Mouse (Mus musculus): ENCODE results near the gene Stx8. TPM values are rescaled to one million over a fixed set of nuclear protein-coding genes. Genes with fewer than 3 reads are reported as not detected.
A peak's percentile ranks its signal among the peaks of the same experiment; 100 is the strongest.

Gene Stx8
- polyA plus RNA-seq, 1 experiment from 2014 or later = 51.7 TPM

DNA sequence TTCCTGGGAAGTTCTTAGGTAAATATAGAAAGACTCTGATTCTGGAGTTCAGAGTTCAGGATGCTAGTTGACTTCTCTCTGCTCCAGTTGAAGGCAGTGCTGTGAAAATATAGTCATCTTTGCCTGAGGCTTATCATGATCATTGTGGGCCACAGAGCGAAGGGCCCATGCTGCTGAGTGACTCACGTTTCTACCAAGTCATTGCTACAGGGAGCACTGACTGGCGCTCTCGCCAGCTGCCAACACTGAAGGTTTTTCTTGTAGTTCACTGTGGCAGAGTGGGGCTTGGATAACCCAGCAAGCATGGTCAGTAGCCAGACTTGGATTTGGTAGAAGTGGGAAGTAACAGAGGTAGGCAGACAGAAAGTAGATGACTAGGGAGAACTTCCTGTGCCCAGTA, 85.3 kb downstream of the Stx8 start:
- H3K4me1 ChIP-seq (ENCODE audit: control insufficient read depth, insufficient read depth, low read length) = no peaks in the 10 kb centered on the region; the same call in 1 of the 2 replicates
- whole genome bisulfite sequencing = 66% methylated on average over 4 of the region's 4 CpGs
- no peaks in the 10 kb centered on the region for H3K36me3 ChIP-seq (ENCODE audit: control insufficient read depth, insufficient read depth, low read length)
- no peaks in the 10 kb centered on the region for H3K27me3 ChIP-seq (ENCODE audit: control insufficient read depth, insufficient read depth, low read length)
- peak overlapping the region; percentile 56; the same call in 1 of the 2 replicates for H3K27ac ChIP-seq (ENCODE audit: low read depth, low read length)
- ATAC-seq (ENCODE audit: low FRiP score, low TSS enrichment) = no peak
- H3K9ac ChIP-seq (ENCODE audit: low read depth, low read length) = no peak overlapping the region
- no peaks in the 10 kb centered on the region for H3K9me3 ChIP-seq (ENCODE audit: control insufficient read depth, low read length)
- H3K4me3 ChIP-seq (ENCODE audit: low read length) = no peak overlapping the region
- H3K4me2 ChIP-seq (replicated peaks; ENCODE audit: low read depth, low read length) = no peak overlapping the region

DNA sequence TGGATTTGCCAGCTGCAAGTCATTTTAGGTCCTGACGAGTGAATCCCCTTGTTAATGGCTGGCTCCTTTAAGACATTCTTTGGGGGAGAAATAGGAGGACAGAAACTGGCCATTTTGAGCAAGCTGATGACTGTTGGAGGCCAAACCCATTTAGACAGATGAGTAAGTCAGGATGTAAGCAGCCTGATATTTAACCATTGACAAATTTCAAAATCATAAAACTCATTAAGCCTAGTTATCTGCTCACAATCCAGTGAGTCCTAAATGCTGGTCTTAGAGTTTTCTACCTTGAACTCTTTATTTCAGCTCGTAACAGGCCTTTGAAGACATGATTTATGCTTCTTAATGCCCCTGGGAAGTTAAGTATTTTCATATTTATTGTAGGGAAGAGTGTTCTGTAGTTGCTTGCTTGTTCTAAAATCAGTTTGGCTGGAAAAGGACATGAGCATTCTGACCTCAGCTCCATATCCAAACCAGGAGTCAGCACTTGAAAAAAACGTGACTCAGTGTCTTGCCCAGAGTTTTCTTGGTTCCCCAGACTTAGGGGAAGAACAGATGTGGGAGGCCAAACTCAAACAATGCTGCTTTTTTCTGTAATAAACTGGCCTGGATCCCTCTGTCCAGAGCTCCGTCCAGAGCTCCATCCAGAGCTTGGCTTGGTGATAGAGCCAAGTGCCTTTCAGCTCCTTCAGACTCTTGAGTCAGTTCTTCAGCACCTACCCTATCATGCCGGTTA, 92.6 kb downstream of the Stx8 start:
- 61% methylated on average over 5 of the region's 5 CpGs for WGBS
- no peak overlapping the region; the same call in 1 of the 2 replicates for H3K27ac ChIP-seq (ENCODE audit: low read depth, low read length)

DNA sequence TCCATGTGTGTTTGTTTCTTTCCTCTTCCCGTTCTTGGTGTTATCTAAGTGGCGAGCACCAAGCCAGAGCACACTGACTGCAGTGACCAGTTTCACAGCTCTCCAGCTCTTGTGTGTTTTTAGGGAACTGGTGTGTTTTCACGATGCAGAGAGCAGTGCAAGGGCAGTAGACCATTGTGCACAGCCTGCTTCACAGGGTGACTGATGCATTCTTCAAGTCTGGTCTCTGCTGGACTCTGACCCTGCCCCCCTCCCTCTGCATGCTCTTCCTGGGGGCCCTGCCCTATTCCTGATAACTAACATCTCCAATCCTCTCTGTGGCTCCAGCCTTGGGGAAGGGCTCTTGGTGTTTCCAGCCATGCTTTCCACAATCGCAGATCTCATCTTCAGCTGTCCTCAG, 94.7 kb downstream of the Stx8 start:
- no peak overlapping the region for H3K27ac ChIP-seq (ENCODE audit: low read depth, low read length)
- no peaks in the 10 kb centered on the region for H3K27me3 ChIP-seq (ENCODE audit: control insufficient read depth, insufficient read depth, low read length)
- H3K4me1 ChIP-seq (ENCODE audit: control insufficient read depth, insufficient read depth, low read length) = 0 out of 2 replicates have a peak, but pooled peaks cover 2% of the 10 kb centered on the region
- H3K9ac ChIP-seq (ENCODE audit: low read depth, low read length) = no peak overlapping the region
- no peak for ATAC-seq (ENCODE audit: low FRiP score, low TSS enrichment)
- WGBS = 72% methylated on average over 4 of the region's 4 CpGs
- H3K4me3 ChIP-seq (ENCODE audit: low read length) = no peak overlapping the region
- H3K4me2 ChIP-seq (replicated peaks; ENCODE audit: low read depth, low read length) = no peak overlapping the region
- H3K9me3 ChIP-seq (ENCODE audit: control insufficient read depth, low read length) = no peaks in the 10 kb centered on the region
- no peaks in the 10 kb centered on the region for H3K36me3 ChIP-seq (ENCODE audit: control insufficient read depth, insufficient read depth, low read length)

More for the DNA sequence above, 92.6 kb downstream of the Stx8 start:
- Histone ChIP-seq H3K9me3 (ENCODE audit: control insufficient read depth, low read length) (no peaks in the 10 kb centered on the region), H3K36me3 (ENCODE audit: control insufficient read depth, insufficient read depth, low read length) (no peaks in the 10 kb centered on the region), H3K9ac (ENCODE audit: low read depth, low read length) (no peak overlapping the region), H3K4me2 (replicated peaks; ENCODE audit: low read depth, low read length) (no peak overlapping the region), H3K27me3 (ENCODE audit: control insufficient read depth, insufficient read depth, low read length) (no peaks in the 10 kb centered on the region), H3K4me1 (ENCODE audit: control insufficient read depth, insufficient read depth, low read length) (no peaks in the 10 kb centered on the region), H3K4me3 (ENCODE audit: low read length) (no peak overlapping the region)
- no peak for ATAC-seq (ENCODE audit: low FRiP score, low TSS enrichment)

DNA sequence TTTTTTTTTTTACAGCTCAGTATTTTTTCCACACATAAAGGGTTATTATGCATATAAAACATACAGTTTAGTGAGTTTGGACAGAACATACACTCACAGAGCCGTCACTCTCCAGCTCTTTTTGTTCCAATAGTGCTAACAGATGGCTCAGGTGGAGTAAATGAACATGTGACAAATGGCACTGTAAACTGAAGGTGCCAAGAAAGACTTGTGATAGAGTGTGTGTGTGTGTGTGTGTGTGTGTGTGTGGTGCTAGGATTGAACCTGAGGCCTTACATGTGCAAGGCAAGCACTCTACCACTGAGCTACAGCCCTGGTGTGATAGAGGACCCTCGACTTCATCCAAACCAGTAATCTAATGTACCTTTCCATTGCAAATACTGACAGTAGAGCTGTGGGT, 96.1 kb downstream of the Stx8 start:
- Histone ChIP-seq H3K4me2 (replicated peaks; ENCODE audit: low read depth, low read length) (no peak overlapping the region), H3K27ac (ENCODE audit: low read depth, low read length) (no peak overlapping the region), H3K4me3 (ENCODE audit: low read length) (no peak overlapping the region), H3K27me3 (ENCODE audit: control insufficient read depth, insufficient read depth, low read length) (no peaks in the 10 kb centered on the region), H3K4me1 (ENCODE audit: control insufficient read depth, insufficient read depth, low read length) (0 out of 2 replicates have a peak, but pooled peaks cover 2% of the 10 kb centered on the region), H3K9me3 (ENCODE audit: control insufficient read depth, low read length) (no peaks in the 10 kb centered on the region), H3K9ac (ENCODE audit: low read depth, low read length) (no peak overlapping the region), H3K36me3 (ENCODE audit: control insufficient read depth, insufficient read depth, low read length) (no peaks in the 10 kb centered on the region)
- no peak for ATAC-seq (ENCODE audit: low FRiP score, low TSS enrichment)
- WGBS = 81% methylated on average over 2 of the region's 2 CpGs

DNA sequence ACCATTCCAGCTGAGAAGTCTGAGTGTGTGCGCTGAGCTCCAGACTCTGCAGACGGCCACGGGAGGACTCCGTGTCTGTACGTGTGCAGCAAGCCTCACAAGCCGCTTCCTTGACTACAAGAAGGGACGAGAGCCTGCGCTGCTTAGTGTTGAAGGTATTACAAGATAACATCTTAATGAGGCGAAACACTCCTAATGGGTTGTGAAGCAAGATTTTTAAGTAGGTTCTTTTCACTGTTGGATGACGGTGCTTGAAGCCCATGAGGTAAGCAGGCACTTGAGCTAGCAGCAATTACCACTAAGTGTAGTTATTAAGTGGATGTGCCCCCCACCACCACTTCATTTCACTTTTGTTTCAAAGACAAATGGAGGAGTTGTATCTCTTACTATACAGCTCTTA, 101.8 kb downstream of the Stx8 start:
- Histone ChIP-seq H3K4me3 (ENCODE audit: low read length) (no peak overlapping the region), H3K4me1 (ENCODE audit: control insufficient read depth, insufficient read depth, low read length) (peaks cover 9% of the 10 kb centered on the region; the same call in 1 of the 2 replicates), H3K4me2 (replicated peaks; ENCODE audit: low read depth, low read length) (no peak overlapping the region), H3K27ac (ENCODE audit: low read depth, low read length) (no peak overlapping the region), H3K27me3 (ENCODE audit: control insufficient read depth, insufficient read depth, low read length) (no peaks in the 10 kb centered on the region), H3K9ac (ENCODE audit: low read depth, low read length) (no peak overlapping the region), H3K9me3 (ENCODE audit: control insufficient read depth, low read length) (no peaks in the 10 kb centered on the region), H3K36me3 (ENCODE audit: control insufficient read depth, insufficient read depth, low read length) (no peaks in the 10 kb centered on the region)
- WGBS = 72% methylated on average over 10 of the region's 10 CpGs
- ATAC-seq (ENCODE audit: low FRiP score, low TSS enrichment) = no peak

DNA sequence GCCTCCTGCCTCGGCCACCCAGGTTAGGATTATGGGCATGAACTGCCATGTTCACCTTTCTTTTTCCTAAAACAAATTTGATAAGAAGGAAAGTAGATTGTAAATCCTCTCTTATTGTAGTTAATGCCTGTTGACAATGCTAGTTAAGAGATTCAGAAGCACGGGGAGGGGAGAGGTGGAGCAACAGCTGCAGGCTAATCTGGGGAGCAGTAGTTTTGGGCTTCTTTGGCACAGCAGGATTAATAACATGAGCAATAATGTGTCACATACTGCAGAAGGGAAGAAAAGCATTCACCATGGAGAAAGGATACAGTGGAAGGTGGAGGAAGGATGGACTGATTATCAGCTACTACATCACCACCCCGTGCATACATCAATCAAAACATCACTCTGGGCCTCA, 104.1 kb downstream of the Stx8 start:
- Histone ChIP-seq H3K4me2 (replicated peaks; ENCODE audit: low read depth, low read length) (no peak overlapping the region), H3K4me1 (ENCODE audit: control insufficient read depth, insufficient read depth, low read length) (peaks cover 23% of the 10 kb centered on the region; the same call in 1 of the 2 replicates), H3K9ac (ENCODE audit: low read depth, low read length) (no peak overlapping the region), H3K27me3 (ENCODE audit: control insufficient read depth, insufficient read depth, low read length) (no peaks in the 10 kb centered on the region), H3K9me3 (ENCODE audit: control insufficient read depth, low read length) (no peaks in the 10 kb centered on the region), H3K36me3 (ENCODE audit: control insufficient read depth, insufficient read depth, low read length) (no peaks in the 10 kb centered on the region), H3K27ac (ENCODE audit: low read depth, low read length) (no peak overlapping the region), H3K4me3 (ENCODE audit: low read length) (no peak overlapping the region)
- 80% methylated on average over 3 of the region's 3 CpGs for WGBS
- no peak for ATAC-seq (ENCODE audit: low FRiP score, low TSS enrichment)

DNA sequence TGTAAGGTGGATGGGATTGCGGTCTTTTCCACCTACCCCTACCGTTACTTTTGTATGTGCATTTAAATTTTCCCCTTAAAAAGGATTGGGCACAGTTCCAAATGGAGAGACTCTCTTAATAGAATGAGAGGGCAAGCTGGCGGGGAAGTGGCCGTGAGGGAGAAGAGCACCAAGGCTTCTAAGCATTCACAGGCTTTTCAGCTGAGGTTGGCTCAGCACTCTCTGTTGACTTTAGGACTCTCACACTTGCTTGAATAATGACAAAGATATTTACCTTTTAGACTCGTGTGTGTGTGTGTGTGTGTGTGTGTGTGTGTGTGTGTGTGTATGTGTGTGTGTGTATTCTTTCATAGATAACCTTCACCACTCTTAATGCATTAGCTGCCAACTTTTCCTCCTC, 105.8 kb downstream of the Stx8 start:
- H3K36me3 ChIP-seq (ENCODE audit: control insufficient read depth, insufficient read depth, low read length) = no peaks in the 10 kb centered on the region
- peaks cover 24% of the 10 kb centered on the region; the same call in 1 of the 2 replicates for H3K4me1 ChIP-seq (ENCODE audit: control insufficient read depth, insufficient read depth, low read length)
- H3K9ac ChIP-seq (ENCODE audit: low read depth, low read length) = no peak overlapping the region
- ATAC-seq (ENCODE audit: low FRiP score, low TSS enrichment) = no peak
- no peak overlapping the region; the same call in 1 of the 2 replicates for H3K27ac ChIP-seq (ENCODE audit: low read depth, low read length)
- no peak overlapping the region for H3K4me3 ChIP-seq (ENCODE audit: low read length)
- H3K27me3 ChIP-seq (ENCODE audit: control insufficient read depth, insufficient read depth, low read length) = no peaks in the 10 kb centered on the region
- WGBS = 51% methylated on average over 5 of the region's 5 CpGs
- H3K9me3 ChIP-seq (ENCODE audit: control insufficient read depth, low read length) = no peaks in the 10 kb centered on the region
- H3K4me2 ChIP-seq (replicated peaks; ENCODE audit: low read depth, low read length) = no peak overlapping the region

DNA sequence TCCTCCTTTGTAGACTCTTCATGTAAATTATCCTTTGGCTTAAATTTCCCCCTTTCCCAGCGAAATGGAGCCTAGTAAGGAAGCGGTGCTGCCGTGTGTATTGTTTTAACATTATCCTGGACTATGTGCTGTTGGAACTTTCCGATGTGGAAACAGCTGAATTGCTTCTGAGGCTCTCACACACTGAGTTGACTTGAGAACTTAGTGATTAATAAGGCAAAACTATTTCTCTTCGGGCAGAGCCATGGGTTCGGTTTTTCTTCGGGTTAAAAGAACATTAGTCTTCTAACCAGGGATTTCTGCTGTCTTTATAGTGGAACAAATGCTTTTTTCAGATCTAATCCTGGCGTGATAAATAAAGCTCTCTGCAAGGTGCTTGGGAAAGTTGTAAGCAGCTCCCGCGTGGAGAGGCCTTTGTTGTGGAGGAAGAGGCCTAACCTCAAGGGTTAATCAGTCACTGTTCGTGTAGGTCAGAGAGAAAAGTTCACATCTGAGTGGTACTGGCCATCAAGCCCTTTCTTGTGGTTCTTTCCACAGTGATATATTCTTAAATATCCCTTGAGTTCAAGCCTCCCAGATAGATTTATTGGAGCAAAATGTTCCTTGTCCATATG, 106.7 kb downstream of the Stx8 start:
- Histone ChIP-seq H3K9me3 (ENCODE audit: control insufficient read depth, low read length) (no peaks in the 10 kb centered on the region), H3K4me1 (ENCODE audit: control insufficient read depth, insufficient read depth, low read length) (peaks cover 32% of the 10 kb centered on the region), H3K4me2 (replicated peaks; ENCODE audit: low read depth, low read length) (no peak overlapping the region), H3K9ac (ENCODE audit: low read depth, low read length) (no peak overlapping the region), H3K27me3 (ENCODE audit: control insufficient read depth, insufficient read depth, low read length) (no peaks in the 10 kb centered on the region), H3K4me3 (ENCODE audit: low read length) (no peak overlapping the region), H3K27ac (ENCODE audit: low read depth, low read length) (peak overlapping the region; percentile 59; the same call in 1 of the 2 replicates), H3K36me3 (ENCODE audit: control insufficient read depth, insufficient read depth, low read length) (no peaks in the 10 kb centered on the region)
- no peak for ATAC-seq (ENCODE audit: low FRiP score, low TSS enrichment)
- 38% methylated on average over 11 of the region's 11 CpGs for WGBS

DNA sequence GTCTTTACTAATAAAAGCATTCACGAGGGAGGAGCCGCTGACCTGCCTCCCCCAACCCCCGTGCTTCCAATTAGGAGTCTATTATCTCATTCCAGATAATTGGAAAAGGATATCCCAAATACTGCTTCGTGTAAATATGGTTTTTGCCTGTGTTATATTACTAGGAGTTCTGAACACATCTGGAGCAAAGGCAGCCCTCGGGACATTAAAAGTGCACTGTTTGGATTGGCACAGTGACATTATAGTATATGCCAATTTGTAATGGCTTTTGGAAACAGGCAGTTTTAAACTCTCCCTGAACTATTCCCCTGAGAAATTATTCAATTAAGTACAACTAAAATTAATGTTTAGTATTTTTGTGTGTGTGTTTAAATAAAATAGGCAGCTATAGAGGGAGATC, 108.7 kb downstream of the Stx8 start:
- no peaks in the 10 kb centered on the region for H3K36me3 ChIP-seq (ENCODE audit: control insufficient read depth, insufficient read depth, low read length)
- no peak overlapping the region for H3K4me2 ChIP-seq (replicated peaks; ENCODE audit: low read depth, low read length)
- H3K4me1 ChIP-seq (ENCODE audit: control insufficient read depth, insufficient read depth, low read length) = peaks cover 40% of the 10 kb centered on the region
- no peak overlapping the region for H3K9ac ChIP-seq (ENCODE audit: low read depth, low read length)
- 38% methylated on average over 5 of the region's 5 CpGs for WGBS
- H3K9me3 ChIP-seq (ENCODE audit: control insufficient read depth, low read length) = no peaks in the 10 kb centered on the region
- H3K4me3 ChIP-seq (ENCODE audit: low read length) = no peak overlapping the region
- H3K27me3 ChIP-seq (ENCODE audit: control insufficient read depth, insufficient read depth, low read length) = no peaks in the 10 kb centered on the region
- H3K27ac ChIP-seq (ENCODE audit: low read depth, low read length) = no peak overlapping the region
- no peak for ATAC-seq (ENCODE audit: low FRiP score, low TSS enrichment)
